Mouse (Mus musculus): ENCODE results near the gene Qtrt2. TPM values are rescaled to one million over a fixed set of nuclear protein-coding genes. Genes with fewer than 3 reads are reported as not detected.

Qtrt2 gene
- total and polyA plus RNA-seq, 3 experiments = 6.0 to 27.5 (median 24.8) TPM

DNA sequence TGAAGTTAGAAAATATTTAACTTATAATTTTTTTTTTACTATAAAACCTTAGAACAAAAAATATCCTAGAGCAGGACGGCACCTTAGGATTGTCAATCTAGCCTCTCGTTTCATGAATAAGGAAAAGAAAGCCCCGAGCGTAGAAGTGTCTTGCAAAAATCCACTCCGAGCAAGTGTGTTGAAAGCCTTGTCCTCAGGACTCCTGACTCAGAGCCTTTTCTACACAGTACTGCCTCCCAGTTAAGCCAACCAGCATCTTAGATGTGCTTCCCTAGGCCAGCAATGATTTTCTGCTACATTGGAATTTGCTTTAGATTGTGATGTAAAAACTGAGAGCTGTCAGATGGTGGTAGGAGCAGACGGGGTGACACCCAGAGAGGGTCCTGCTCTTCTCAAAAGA is 6.4 kb upstream of the Qtrt2 start:
- Histone ChIP-seq H3K36me3 (replicated peaks) (peaks cover 33% of the 10 kb centered on the region), H3K4me3 (ENCODE audit: low read depth, low read length) (no peak overlapping the region), H3K27me3 (ENCODE audit: insufficient read depth, low read length) (no peaks in the 10 kb centered on the region), H3K4me1 (ENCODE audit: insufficient read depth, low read depth, low read length) (no peaks in the 10 kb centered on the region), H3K9me3 (replicated peaks) (no peaks in the 10 kb centered on the region)
- TF ChIP-seq GATA2 (IDR thresholded peaks at IDR 0.05; ENCODE audit: borderline replicate concordance, low read depth, low read length) (no peak), GATA1 (IDR thresholded peaks at IDR 0.05; ENCODE audit: borderline replicate concordance, low read length) (no peak), CTCF (IDR thresholded peaks at IDR 0.05; ENCODE audit: low read depth, low read length) (no peak), TAL1 (conservative IDR thresholded peaks at IDR 0.05; ENCODE audit: low read depth, low read length) (no peak), POLR2AphosphoS5 (IDR thresholded peaks at IDR 0.05; ENCODE audit: insufficient replicate concordance, low read depth, low read length) (no peak)
- ATAC-seq (ENCODE audit: extremely low read depth, insufficient number of reproducible peaks, low FRiP score, poor library complexity, severe bottlenecking) (no peak), DNase-seq (ENCODE audit: low spot score) (no peak)

GRCm38 (mm10) chr16:43932319-43932718 is 5.7 kb upstream of the Qtrt2 start:
- no peak for DNase-seq (ENCODE audit: low spot score)
- Histone ChIP-seq H3K27me3 (ENCODE audit: insufficient read depth, low read length) (no peaks in the 10 kb centered on the region), H3K9me3 (replicated peaks) (no peaks in the 10 kb centered on the region), H3K36me3 (replicated peaks) (peaks cover 31% of the 10 kb centered on the region), H3K4me1 (ENCODE audit: insufficient read depth, low read depth, low read length) (no peaks in the 10 kb centered on the region), H3K4me3 (ENCODE audit: low read depth, low read length) (no peak overlapping the region)
- ATAC-seq (ENCODE audit: extremely low read depth, insufficient number of reproducible peaks, low FRiP score, poor library complexity, severe bottlenecking) = no peak
- TF ChIP-seq GATA1 (IDR thresholded peaks at IDR 0.05; ENCODE audit: borderline replicate concordance, low read length) (no peak), CTCF (IDR thresholded peaks at IDR 0.05; ENCODE audit: low read depth, low read length) (no peak), TAL1 (conservative IDR thresholded peaks at IDR 0.05; ENCODE audit: low read depth, low read length) (no peak), GATA2 (IDR thresholded peaks at IDR 0.05; ENCODE audit: borderline replicate concordance, low read depth, low read length) (no peak), POLR2AphosphoS5 (IDR thresholded peaks at IDR 0.05; ENCODE audit: insufficient replicate concordance, low read depth, low read length) (no peak)

GRCm38 (mm10) chr16:43931502-43931901 is 4.9 kb upstream of the Qtrt2 start:
- Histone ChIP-seq H3K36me3 (replicated peaks) (peaks cover 37% of the 10 kb centered on the region), H3K9me3 (replicated peaks) (no peaks in the 10 kb centered on the region), H3K27me3 (ENCODE audit: insufficient read depth, low read length) (no peaks in the 10 kb centered on the region), H3K4me3 (ENCODE audit: low read depth, low read length) (no peak overlapping the region), H3K4me1 (ENCODE audit: insufficient read depth, low read depth, low read length) (no peaks in the 10 kb centered on the region)
- no peak for ATAC-seq (ENCODE audit: extremely low read depth, insufficient number of reproducible peaks, low FRiP score, poor library complexity, severe bottlenecking)
- TF ChIP-seq CTCF (IDR thresholded peaks at IDR 0.05; ENCODE audit: low read depth, low read length) = no peak
- TF ChIP-seq GATA2 (IDR thresholded peaks at IDR 0.05; ENCODE audit: borderline replicate concordance, low read depth, low read length) = no peak
- TF ChIP-seq TAL1 (conservative IDR thresholded peaks at IDR 0.05; ENCODE audit: low read depth, low read length) = no peak
- no peak for TF ChIP-seq GATA1 (IDR thresholded peaks at IDR 0.05; ENCODE audit: borderline replicate concordance, low read length)
- no peak for TF ChIP-seq POLR2AphosphoS5 (IDR thresholded peaks at IDR 0.05; ENCODE audit: insufficient replicate concordance, low read depth, low read length)
- no peak for DNase-seq (ENCODE audit: low spot score)

DNA sequence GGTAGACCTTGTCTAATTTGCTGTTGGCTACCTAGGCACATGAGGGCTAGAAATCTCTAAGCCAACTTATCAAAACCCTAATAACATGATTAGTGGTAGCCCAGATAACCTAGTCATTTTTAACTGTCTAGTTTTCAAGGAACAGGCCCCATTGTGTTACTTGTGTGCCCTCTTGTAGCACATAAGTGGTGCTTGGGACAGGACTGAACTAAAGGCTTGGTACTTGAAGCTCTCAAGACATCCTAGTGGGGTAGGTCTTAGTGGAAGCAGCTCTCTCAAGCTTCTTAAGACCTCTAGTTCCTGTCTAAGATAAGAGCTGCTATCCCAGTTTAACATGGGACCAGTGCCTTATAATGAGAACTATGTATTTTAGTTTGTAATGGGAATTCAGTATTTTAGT is 4.0 kb upstream of the Qtrt2 start:
- DNase-seq (ENCODE audit: low spot score) = no peak

GRCm38 (mm10) chr16:43925846-43926245 is 763 bp downstream of the Qtrt2 start:
- no peak overlapping the region for H3K4me3 ChIP-seq (ENCODE audit: low read depth, low read length)
- no peaks in the 10 kb centered on the region for H3K9me3 ChIP-seq (replicated peaks)
- H3K4me1 ChIP-seq (ENCODE audit: insufficient read depth, low read depth, low read length) = no peaks in the 10 kb centered on the region
- peaks cover 29% of the 10 kb centered on the region for H3K36me3 ChIP-seq (replicated peaks)
- ATAC-seq (ENCODE audit: extremely low read depth, insufficient number of reproducible peaks, low FRiP score, poor library complexity, severe bottlenecking) = no peak
- DNase-seq (ENCODE audit: low spot score) = no peak
- no peaks in the 10 kb centered on the region for H3K27me3 ChIP-seq (ENCODE audit: insufficient read depth, low read length)
- TF ChIP-seq POLR2AphosphoS5 (IDR thresholded peaks at IDR 0.05; ENCODE audit: insufficient replicate concordance, low read depth, low read length) (no peak), TAL1 (conservative IDR thresholded peaks at IDR 0.05; ENCODE audit: low read depth, low read length) (no peak), CTCF (IDR thresholded peaks at IDR 0.05; ENCODE audit: low read depth, low read length) (no peak), GATA1 (IDR thresholded peaks at IDR 0.05; ENCODE audit: borderline replicate concordance, low read length) (no peak), GATA2 (IDR thresholded peaks at IDR 0.05; ENCODE audit: borderline replicate concordance, low read depth, low read length) (no peak)

More for the DNA sequence above, 4.0 kb upstream of the Qtrt2 start:
- H3K9me3 ChIP-seq (replicated peaks) = no peaks in the 10 kb centered on the region
- no peak for ATAC-seq (ENCODE audit: extremely low read depth, insufficient number of reproducible peaks, low FRiP score, poor library complexity, severe bottlenecking)
- TF ChIP-seq POLR2AphosphoS5 (IDR thresholded peaks at IDR 0.05; ENCODE audit: insufficient replicate concordance, low read depth, low read length) (no peak), GATA1 (IDR thresholded peaks at IDR 0.05; ENCODE audit: borderline replicate concordance, low read length) (no peak), TAL1 (conservative IDR thresholded peaks at IDR 0.05; ENCODE audit: low read depth, low read length) (no peak), GATA2 (IDR thresholded peaks at IDR 0.05; ENCODE audit: borderline replicate concordance, low read depth, low read length) (no peak), CTCF (IDR thresholded peaks at IDR 0.05; ENCODE audit: low read depth, low read length) (no peak)
- H3K4me3 ChIP-seq (ENCODE audit: low read depth, low read length) = no peak overlapping the region
- no peaks in the 10 kb centered on the region for H3K27me3 ChIP-seq (ENCODE audit: insufficient read depth, low read length)
- peaks cover 42% of the 10 kb centered on the region for H3K36me3 ChIP-seq (replicated peaks)
- no peaks in the 10 kb centered on the region for H3K4me1 ChIP-seq (ENCODE audit: insufficient read depth, low read depth, low read length)

- no peak for TF ChIP-seq GATA1 (IDR thresholded peaks at IDR 0.05; ENCODE audit: borderline replicate concordance, low read length)
- no peak for TF ChIP-seq TAL1 (conservative IDR thresholded peaks at IDR 0.05; ENCODE audit: low read depth, low read length)
- TF ChIP-seq POLR2AphosphoS5 (IDR thresholded peaks at IDR 0.05; ENCODE audit: insufficient replicate concordance, low read depth, low read length) = no peak
- no peak for TF ChIP-seq CTCF (IDR thresholded peaks at IDR 0.05; ENCODE audit: low read depth, low read length)
- TF ChIP-seq GATA2 (IDR thresholded peaks at IDR 0.05; ENCODE audit: borderline replicate concordance, low read depth, low read length) = no peak
- H3K9me3 ChIP-seq (replicated peaks) = no peaks in the 10 kb centered on the region
- no peaks in the 10 kb centered on the region for H3K4me1 ChIP-seq (ENCODE audit: insufficient read depth, low read depth, low read length)
- H3K27me3 ChIP-seq (ENCODE audit: insufficient read depth, low read length) = no peaks in the 10 kb centered on the region
- DNase-seq (ENCODE audit: low spot score) (no peak), ATAC-seq (ENCODE audit: extremely low read depth, insufficient number of reproducible peaks, low FRiP score, poor library complexity, severe bottlenecking) (no peak)
- no peak overlapping the region for H3K4me3 ChIP-seq (ENCODE audit: low read depth, low read length)
- H3K36me3 ChIP-seq (replicated peaks) = peaks cover 31% of the 10 kb centered on the region
Measured at GRCm38 (mm10) chr16:43925001-43925558, 1.5 kb downstream of the Qtrt2 start.

Measured in G1E (cell line).